Mouse (Mus musculus) regulatory T cell (primary cell): ENCODE results near the gene Otulinl.

Experiments used
- in situ Hi-C: fragments of 300-600 bp; cut with MboI, MseI; formaldehyde crosslinking; loops from one replicate; pipeline ENCODE4 v1.15.1; 2025; ENCODE audit warnings: high pct_unique_total_duplicates

Gene Otulinl

GRCm38 (mm10) chr15:27619683-27620082 is 61.7 kb downstream of the Otulinl start:
- in situ Hi-C loops: no loop called here

GRCm38 (mm10) chr15:27618778-27619533 is 62.4 kb downstream of the Otulinl start:
- in situ Hi-C loops: no loop called here

GRCm38 (mm10) chr15:27617227-27617626 is 64.2 kb downstream of the Otulinl start:
- in situ Hi-C loops: no loop called here

GRCm38 (mm10) chr15:27616159-27616558 is 65.2 kb downstream of the Otulinl start:
- in situ Hi-C loops: no loop called here

- in situ Hi-C loops: no loop called here
Observed at GRCm38 (mm10) chr15:27613255-27613654, 68.1 kb downstream of the Otulinl start.

GRCm38 (mm10) chr15:27612533-27613221 is 68.7 kb downstream of the Otulinl start:
- in situ Hi-C loops: no loop called here

- in situ Hi-C loops: no loop called here
Observed at GRCm38 (mm10) chr15:27609554-27609953, 71.8 kb downstream of the Otulinl start.

GRCm38 (mm10) chr15:27605252-27605651 is 76.1 kb downstream of the Otulinl start:
- in situ Hi-C loops: no loop called here
